Mouse (Mus musculus): ENCODE results near the gene Gm26566. TPM values are rescaled to one million over a fixed set of nuclear protein-coding genes. Genes with fewer than 3 reads are reported as not detected.

The Gm26566 gene
- polyA plus RNA-seq (2015; fragmentation: Illumina TruSeq; extraction: RNeasy Lipid Tissue Mini Kit (QIAGEN cat#74804); ENCODE audit: low read depth, low replicate concordance): not detected

GRCm38 (mm10) chr4:88721791-88722721 is at the start of gene Gm26566, which contains the start of gene Klhl9:
TSS of gene Gm26566 (plus strand) at chr4:88721805.
TSS of gene Klhl9 (minus strand) at chr4:88722465.

GRCm38 (mm10) chr4:88676824-88677223 is 44.8 kb upstream of the Gm26566 start, which contains the start of gene Ifna16:
TSS of gene Ifna16 (minus strand) at chr4:88676924.

GRCm38 (mm10) chr4:88683812-88684211 is 37.8 kb upstream of the Gm26566 start, which contains the start of gene Ifna2:
TSS of gene Ifna2 (minus strand) at chr4:88683912.

GRCm38 (mm10) chr4:88691259-88691658 is 30.3 kb upstream of the Gm26566 start, which contains the start of gene Ifnab:
TSS of gene Ifnab (minus strand) at chr4:88691359.

GRCm38 (mm10) chr4:88754818-88755340 is 33.3 kb downstream of the Gm26566 start, which contains the start of gene Gm13271:
TSS of gene Gm13271 (plus strand) at chr4:88754868.

GRCm38 (mm10) chr4:88759610-88760268 is 38.1 kb downstream of the Gm26566 start, which contains the start of gene Gm13283:
TSS of gene Gm13283 (plus strand) at chr4:88760119.

Other genes with a start within 250 kb of the Gm26566 start
- not detected for gene Ifnb1, start 199.0 kb upstream of the Gm26566 start, polyA plus RNA-seq (2015; fragmentation: Illumina TruSeq; extraction: RNeasy Lipid Tissue Mini Kit (QIAGEN cat#74804); ENCODE audit: low read depth, low replicate concordance)
- gene Ifna15, start 163.6 kb upstream of the Gm26566 start, polyA plus RNA-seq (2015; fragmentation: Illumina TruSeq; extraction: RNeasy Lipid Tissue Mini Kit (QIAGEN cat#74804); ENCODE audit: low read depth, low replicate concordance): not detected
- gene Ifna14, start 150.0 kb upstream of the Gm26566 start, polyA plus RNA-seq (2015; fragmentation: Illumina TruSeq; extraction: RNeasy Lipid Tissue Mini Kit (QIAGEN cat#74804); ENCODE audit: low read depth, low replicate concordance): not detected
- not detected for gene Ifna9, start 129.4 kb upstream of the Gm26566 start, polyA plus RNA-seq (2015; fragmentation: Illumina TruSeq; extraction: RNeasy Lipid Tissue Mini Kit (QIAGEN cat#74804); ENCODE audit: low read depth, low replicate concordance)
- gene Ifna12, start 118.4 kb upstream of the Gm26566 start, polyA plus RNA-seq (2015; fragmentation: Illumina TruSeq; extraction: RNeasy Lipid Tissue Mini Kit (QIAGEN cat#74804); ENCODE audit: low read depth, low replicate concordance): not detected
- not detected for gene C87499, start 87.4 kb upstream of the Gm26566 start, polyA plus RNA-seq (2015; fragmentation: Illumina TruSeq; extraction: RNeasy Lipid Tissue Mini Kit (QIAGEN cat#74804); ENCODE audit: low read depth, low replicate concordance)
- gene Ifna13, start 77.3 kb upstream of the Gm26566 start, polyA plus RNA-seq (2015; fragmentation: Illumina TruSeq; extraction: RNeasy Lipid Tissue Mini Kit (QIAGEN cat#74804); ENCODE audit: low read depth, low replicate concordance): not detected
- gene Ifna16, start 44.9 kb upstream of the Gm26566 start, polyA plus RNA-seq (2015; fragmentation: Illumina TruSeq; extraction: RNeasy Lipid Tissue Mini Kit (QIAGEN cat#74804); ENCODE audit: low read depth, low replicate concordance): not detected
- gene Ifna2, start 37.9 kb upstream of the Gm26566 start, polyA plus RNA-seq (2015; fragmentation: Illumina TruSeq; extraction: RNeasy Lipid Tissue Mini Kit (QIAGEN cat#74804); ENCODE audit: low read depth, low replicate concordance): not detected
- not detected for gene Ifnab, start 30.4 kb upstream of the Gm26566 start, polyA plus RNA-seq (2015; fragmentation: Illumina TruSeq; extraction: RNeasy Lipid Tissue Mini Kit (QIAGEN cat#74804); ENCODE audit: low read depth, low replicate concordance)
- 77.2 TPM for gene Klhl9, start 660 bp downstream of the Gm26566 start, polyA plus RNA-seq (2015; fragmentation: Illumina TruSeq; extraction: RNeasy Lipid Tissue Mini Kit (QIAGEN cat#74804); ENCODE audit: low read depth, low replicate concordance)
- not detected for gene Gm13271, start 33.1 kb downstream of the Gm26566 start, polyA plus RNA-seq (2015; fragmentation: Illumina TruSeq; extraction: RNeasy Lipid Tissue Mini Kit (QIAGEN cat#74804); ENCODE audit: low read depth, low replicate concordance)
- gene Gm13283, start 38.3 kb downstream of the Gm26566 start, polyA plus RNA-seq (2015; fragmentation: Illumina TruSeq; extraction: RNeasy Lipid Tissue Mini Kit (QIAGEN cat#74804); ENCODE audit: low read depth, low replicate concordance): not detected
- not detected for gene Gm13290, start 52.0 kb downstream of the Gm26566 start, polyA plus RNA-seq (2015; fragmentation: Illumina TruSeq; extraction: RNeasy Lipid Tissue Mini Kit (QIAGEN cat#74804); ENCODE audit: low read depth, low replicate concordance)
- gene Gm13289, start 55.1 kb downstream of the Gm26566 start, polyA plus RNA-seq (2015; fragmentation: Illumina TruSeq; extraction: RNeasy Lipid Tissue Mini Kit (QIAGEN cat#74804); ENCODE audit: low read depth, low replicate concordance): not detected
- gene Gm13272, start 58.0 kb downstream of the Gm26566 start, polyA plus RNA-seq (2015; fragmentation: Illumina TruSeq; extraction: RNeasy Lipid Tissue Mini Kit (QIAGEN cat#74804); ENCODE audit: low read depth, low replicate concordance): not detected
- not detected for gene Ifnz, start 60.3 kb downstream of the Gm26566 start, polyA plus RNA-seq (2015; fragmentation: Illumina TruSeq; extraction: RNeasy Lipid Tissue Mini Kit (QIAGEN cat#74804); ENCODE audit: low read depth, low replicate concordance)
- gene Gm13276, start 63.9 kb downstream of the Gm26566 start, polyA plus RNA-seq (2015; fragmentation: Illumina TruSeq; extraction: RNeasy Lipid Tissue Mini Kit (QIAGEN cat#74804); ENCODE audit: low read depth, low replicate concordance): not detected
- not detected for gene Gm13277, start 66.8 kb downstream of the Gm26566 start, polyA plus RNA-seq (2015; fragmentation: Illumina TruSeq; extraction: RNeasy Lipid Tissue Mini Kit (QIAGEN cat#74804); ENCODE audit: low read depth, low replicate concordance)
- not detected for gene Gm13278, start 69.7 kb downstream of the Gm26566 start, polyA plus RNA-seq (2015; fragmentation: Illumina TruSeq; extraction: RNeasy Lipid Tissue Mini Kit (QIAGEN cat#74804); ENCODE audit: low read depth, low replicate concordance)
- gene Gm13275, start 72.7 kb downstream of the Gm26566 start, polyA plus RNA-seq (2015; fragmentation: Illumina TruSeq; extraction: RNeasy Lipid Tissue Mini Kit (QIAGEN cat#74804); ENCODE audit: low read depth, low replicate concordance): not detected
- not detected for gene Gm13279, start 75.6 kb downstream of the Gm26566 start, polyA plus RNA-seq (2015; fragmentation: Illumina TruSeq; extraction: RNeasy Lipid Tissue Mini Kit (QIAGEN cat#74804); ENCODE audit: low read depth, low replicate concordance)
- not detected for gene Gm13285, start 77.9 kb downstream of the Gm26566 start, polyA plus RNA-seq (2015; fragmentation: Illumina TruSeq; extraction: RNeasy Lipid Tissue Mini Kit (QIAGEN cat#74804); ENCODE audit: low read depth, low replicate concordance)
- not detected for gene Gm13287, start 81.4 kb downstream of the Gm26566 start, polyA plus RNA-seq (2015; fragmentation: Illumina TruSeq; extraction: RNeasy Lipid Tissue Mini Kit (QIAGEN cat#74804); ENCODE audit: low read depth, low replicate concordance)
- not detected for gene Gm13288, start 83.7 kb downstream of the Gm26566 start, polyA plus RNA-seq (2015; fragmentation: Illumina TruSeq; extraction: RNeasy Lipid Tissue Mini Kit (QIAGEN cat#74804); ENCODE audit: low read depth, low replicate concordance)
- gene Ifna7, start 94.4 kb downstream of the Gm26566 start, polyA plus RNA-seq (2015; fragmentation: Illumina TruSeq; extraction: RNeasy Lipid Tissue Mini Kit (QIAGEN cat#74804); ENCODE audit: low read depth, low replicate concordance): not detected
- gene Ifna11, start 98.2 kb downstream of the Gm26566 start, polyA plus RNA-seq (2015; fragmentation: Illumina TruSeq; extraction: RNeasy Lipid Tissue Mini Kit (QIAGEN cat#74804); ENCODE audit: low read depth, low replicate concordance): not detected
- gene Ifna6, start 105.6 kb downstream of the Gm26566 start, polyA plus RNA-seq (2015; fragmentation: Illumina TruSeq; extraction: RNeasy Lipid Tissue Mini Kit (QIAGEN cat#74804); ENCODE audit: low read depth, low replicate concordance): not detected
- not detected for gene Ifna5, start 113.7 kb downstream of the Gm26566 start, polyA plus RNA-seq (2015; fragmentation: Illumina TruSeq; extraction: RNeasy Lipid Tissue Mini Kit (QIAGEN cat#74804); ENCODE audit: low read depth, low replicate concordance)
- not detected for gene Ifna4, start 120.1 kb downstream of the Gm26566 start, polyA plus RNA-seq (2015; fragmentation: Illumina TruSeq; extraction: RNeasy Lipid Tissue Mini Kit (QIAGEN cat#74804); ENCODE audit: low read depth, low replicate concordance)
- gene Ifna1, start 128.3 kb downstream of the Gm26566 start, polyA plus RNA-seq (2015; fragmentation: Illumina TruSeq; extraction: RNeasy Lipid Tissue Mini Kit (QIAGEN cat#74804); ENCODE audit: low read depth, low replicate concordance): not detected
- not detected for gene Ifne, start 158.4 kb downstream of the Gm26566 start, polyA plus RNA-seq (2015; fragmentation: Illumina TruSeq; extraction: RNeasy Lipid Tissue Mini Kit (QIAGEN cat#74804); ENCODE audit: low read depth, low replicate concordance)

Data from brain, adult 10 weeks (tissue).